Mouse (Mus musculus) lung, embryonic 15.5 days (tissue): ENCODE results near the gene Gcgr. TPM values are rescaled to one million over a fixed set of nuclear protein-coding genes. Genes with fewer than 3 reads are reported as not detected.

ENCODE experiments used
- ATAC-seq: fragments of 200-750 bp; cut with Nextera tagmentation; 2 replicates; pipeline ENCODE4 v1.8.0; 2017; ENCODE audit warnings: moderate number of reproducible peaks, borderline replicate concordance; ENCODE audit not compliant: low FRiP score, low TSS enrichment; ENCODE audit errors: extremely low read depth
- H3K27ac ChIP-seq: fragments of 300-500 bp; sonication (generic); 2 replicates; pipeline ENCODE4 v1.5.1; 2015; ENCODE audit warnings: moderate library complexity, mild to moderate bottlenecking, inconsistent platforms
- H3K27me3 ChIP-seq: fragments of 300-500 bp; sonication (generic); 2 replicates; pipeline ENCODE4 v1.6.1; 2015; ENCODE audit warnings: inconsistent platforms
- H3K36me3 ChIP-seq: fragments of 300-500 bp; sonication (generic); 2 replicates; pipeline ENCODE4 v1.6.1; 2015; ENCODE audit warnings: inconsistent platforms
- H3K4me1 ChIP-seq: fragments of 300-500 bp; sonication (generic); 2 replicates; pipeline ENCODE4 v1.6.1; 2015; ENCODE audit warnings: inconsistent platforms
- H3K4me2 ChIP-seq: fragments of 300-500 bp; sonication (generic); 2 replicates; pipeline ENCODE4 v1.6.1; 2015; ENCODE audit warnings: inconsistent platforms, mild to moderate bottlenecking, moderate library complexity
- H3K4me3 ChIP-seq: fragments of 300-500 bp; sonication (generic); 2 replicates; pipeline ENCODE4 v1.5.1; 2015; ENCODE audit warnings: mild to moderate bottlenecking, inconsistent platforms
- H3K9ac ChIP-seq: fragments of 300-500 bp; sonication (generic); 2 replicates; pipeline ENCODE4 v1.6.1; 2015; ENCODE audit warnings: inconsistent platforms
- H3K9me3 ChIP-seq: fragments of 300-500 bp; sonication (generic); 2 replicates; pipeline ENCODE4 v1.6.1; 2016; ENCODE audit warnings: inconsistent platforms
- WGBS: fragments of 180-500 bp; shearing (Covaris S2); methylation state at CpG from one replicate; pipeline ENCODE4 v1.1.7; 2015; 5-methylcytosine and 5-hydroxymethylcytosine counted together
- polyA plus RNA-seq: library from polyadenylated mRNA; unstranded; fragments of >200 nt; fragmentation: Nextera tagmentation; extraction: Ambion mirVana; gene quantifications from 2 replicates; pipeline ENCODE4 v1.2.1, GENCODE M21; 2015

The Gcgr gene
- polyA plus RNA-seq, 1 experiment from 2014 or later = 1.1 TPM

GRCm38 (mm10) chr11:120573585-120574277 lies 43.2 kb downstream of the Gcgr start:
- Histone ChIP-seq H3K4me2 (peak overlapping the region; percentile 76), H3K4me3 (peak overlapping the region; percentile 88), H3K27me3 (no peaks in the 10 kb centered on the region), H3K9me3 (no peaks in the 10 kb centered on the region), H3K27ac (peak overlapping the region; percentile 93), H3K9ac (peak overlapping the region; percentile 88), H3K36me3 (peaks cover 40% of the 10 kb centered on the region), H3K4me1 (peaks cover 23% of the 10 kb centered on the region)
- under 1% methylated on average over 23 of the region's 23 CpGs for WGBS
- 0 out of 2 replicates have a peak, but pooled peaks have one; percentile 1 for ATAC-seq

- H3K36me3 ChIP-seq = peaks cover 41% of the 10 kb centered on the region
- peaks cover 28% of the 10 kb centered on the region for H3K4me1 ChIP-seq
- no peak overlapping the region for H3K27ac ChIP-seq
- no peaks in the 10 kb centered on the region for H3K27me3 ChIP-seq
- H3K9me3 ChIP-seq = no peaks in the 10 kb centered on the region
- H3K9ac ChIP-seq = peak overlapping the region; percentile 88
- peak overlapping the region; percentile 76 for H3K4me2 ChIP-seq
- no peak for ATAC-seq
- 31% methylated on average over 5 of the region's 5 CpGs for WGBS
- H3K4me3 ChIP-seq = peak overlapping the region; percentile 88
Observed at GRCm38 (mm10) chr11:120574278-120574600, 43.7 kb downstream of the Gcgr start.

- H3K36me3 ChIP-seq = peaks cover 44% of the 10 kb centered on the region
- H3K4me3 ChIP-seq = no peak overlapping the region
- H3K27me3 ChIP-seq = no peaks in the 10 kb centered on the region
- no peak overlapping the region for H3K27ac ChIP-seq
- peaks cover 36% of the 10 kb centered on the region for H3K4me1 ChIP-seq
- H3K9me3 ChIP-seq = no peaks in the 10 kb centered on the region
- no peak overlapping the region for H3K4me2 ChIP-seq
- 89% methylated on average over 2 of the region's 2 CpGs for WGBS
- ATAC-seq = no peak
- no peak overlapping the region for H3K9ac ChIP-seq
Observed at GRCm38 (mm10) chr11:120575046-120575445, 44.5 kb downstream of the Gcgr start.

GRCm38 (mm10) chr11:120575940-120576339 lies 45.4 kb downstream of the Gcgr start:
- Histone ChIP-seq H3K27ac (no peak overlapping the region), H3K9me3 (no peaks in the 10 kb centered on the region), H3K4me3 (no peak overlapping the region), H3K9ac (no peak overlapping the region), H3K4me2 (no peak overlapping the region), H3K27me3 (no peaks in the 10 kb centered on the region), H3K36me3 (peaks cover 35% of the 10 kb centered on the region), H3K4me1 (peaks cover 37% of the 10 kb centered on the region)
- ATAC-seq = no peak

GRCm38 (mm10) chr11:120576365-120576981 lies 46.0 kb downstream of the Gcgr start:
- no peak for ATAC-seq
- H3K36me3 ChIP-seq = peaks cover 29% of the 10 kb centered on the region
- H3K27ac ChIP-seq = no peak overlapping the region
- H3K4me2 ChIP-seq = no peak overlapping the region
- no peak overlapping the region for H3K9ac ChIP-seq
- no peaks in the 10 kb centered on the region for H3K27me3 ChIP-seq
- no peak overlapping the region for H3K4me3 ChIP-seq
- 88% methylated on average over 3 of the region's 3 CpGs for WGBS
- peaks cover 32% of the 10 kb centered on the region for H3K4me1 ChIP-seq
- H3K9me3 ChIP-seq = no peaks in the 10 kb centered on the region

GRCm38 (mm10) chr11:120577211-120578023 lies 46.9 kb downstream of the Gcgr start:
- no peak for ATAC-seq
- H3K9me3 ChIP-seq = no peaks in the 10 kb centered on the region
- H3K36me3 ChIP-seq = peaks cover 29% of the 10 kb centered on the region
- H3K27ac ChIP-seq = no peak overlapping the region
- no peak overlapping the region for H3K9ac ChIP-seq
- H3K4me2 ChIP-seq = no peak overlapping the region
- 85% methylated on average over 7 of the region's 7 CpGs for WGBS
- H3K4me3 ChIP-seq = no peak overlapping the region
- H3K4me1 ChIP-seq = peaks cover 35% of the 10 kb centered on the region
- no peaks in the 10 kb centered on the region for H3K27me3 ChIP-seq

GRCm38 (mm10) chr11:120578024-120578693 lies 47.7 kb downstream of the Gcgr start:
- H3K9ac ChIP-seq = no peak overlapping the region
- ATAC-seq = no peak
- H3K36me3 ChIP-seq = peaks cover 29% of the 10 kb centered on the region
- WGBS = 79% methylated on average over 10 of the region's 10 CpGs
- peaks cover 38% of the 10 kb centered on the region for H3K4me1 ChIP-seq
- H3K27ac ChIP-seq = no peak overlapping the region
- H3K4me3 ChIP-seq = no peak overlapping the region
- H3K27me3 ChIP-seq = no peaks in the 10 kb centered on the region
- H3K9me3 ChIP-seq = no peaks in the 10 kb centered on the region
- H3K4me2 ChIP-seq = no peak overlapping the region

- H3K4me3 ChIP-seq = no peak overlapping the region
- H3K27me3 ChIP-seq = no peaks in the 10 kb centered on the region
- no peak for ATAC-seq
- H3K9me3 ChIP-seq = no peaks in the 10 kb centered on the region
- peaks cover 30% of the 10 kb centered on the region for H3K36me3 ChIP-seq
- peaks cover 38% of the 10 kb centered on the region for H3K4me1 ChIP-seq
- no peak overlapping the region for H3K27ac ChIP-seq
- no peak overlapping the region for H3K4me2 ChIP-seq
- no peak overlapping the region for H3K9ac ChIP-seq
- WGBS = 75% methylated on average over 11 of the region's 11 CpGs
Observed at GRCm38 (mm10) chr11:120578694-120579243, 48.3 kb downstream of the Gcgr start.

- H3K4me2 ChIP-seq = peak overlapping the region; percentile 89
- ATAC-seq = no peak
- peak overlapping the region; percentile 86 for H3K9ac ChIP-seq
- peaks cover 37% of the 10 kb centered on the region for H3K36me3 ChIP-seq
- WGBS = 52% methylated on average over 15 of the region's 15 CpGs
- H3K27ac ChIP-seq = peak overlapping the region; percentile 94
- H3K4me3 ChIP-seq = peak overlapping the region; percentile 83
- H3K4me1 ChIP-seq = peaks cover 33% of the 10 kb centered on the region
- H3K27me3 ChIP-seq = no peaks in the 10 kb centered on the region
- no peaks in the 10 kb centered on the region for H3K9me3 ChIP-seq
Observed at GRCm38 (mm10) chr11:120579316-120580107, 49.0 kb downstream of the Gcgr start.

GRCm38 (mm10) chr11:120580190-120580589 lies 49.7 kb downstream of the Gcgr start:
- Histone ChIP-seq H3K9me3 (no peaks in the 10 kb centered on the region), H3K9ac (peak overlapping the region; percentile 86), H3K36me3 (peaks cover 42% of the 10 kb centered on the region), H3K4me3 (peak overlapping the region; percentile 83), H3K27ac (peak overlapping the region; percentile 94), H3K4me1 (peaks cover 30% of the 10 kb centered on the region), H3K27me3 (no peaks in the 10 kb centered on the region), H3K4me2 (peak overlapping the region; percentile 89)
- no peak for ATAC-seq
- WGBS = 49% methylated on average over 7 of the region's 7 CpGs

- peak overlapping the region; percentile 83 for H3K4me3 ChIP-seq
- H3K9ac ChIP-seq = peak overlapping the region; percentile 86
- peaks cover 49% of the 10 kb centered on the region for H3K36me3 ChIP-seq
- peak; percentile 24 for ATAC-seq
- peak overlapping the region; percentile 89 for H3K4me2 ChIP-seq
- H3K27me3 ChIP-seq = no peaks in the 10 kb centered on the region
- WGBS = under 1% methylated on average over 36 of the region's 44 CpGs
- no peaks in the 10 kb centered on the region for H3K9me3 ChIP-seq
- peaks cover 30% of the 10 kb centered on the region for H3K4me1 ChIP-seq
- H3K27ac ChIP-seq = peak overlapping the region; percentile 94
Observed at GRCm38 (mm10) chr11:120580871-120581331, 50.4 kb downstream of the Gcgr start.
